Mouse (Mus musculus) heart, adult 2 months (tissue): ENCODE measurements around the gene Mta2. TPM values are rescaled to one million over a fixed set of nuclear protein-coding genes. Genes with fewer than 3 reads are reported as not detected.

Experiments used
- DNase-seq, 2 experiments: peaks; one replicate each; pipeline ENCODE4 v3.0.0; 2021
- H3K27ac ChIP-seq: fragments of 200-600 bp; 2 replicates; pipeline ENCODE4 v1.8.1; 2022
- H3K27me3 ChIP-seq: fragments of 200-500 bp; 2 replicates; pipeline ENCODE4 v1.6.1; 2012; ENCODE audit warnings: mild to moderate bottlenecking, low read length, inconsistent platforms, mixed read lengths; ENCODE audit not compliant: control insufficient read depth, insufficient read depth
- H3K36me3 ChIP-seq: fragments of 200-500 bp; 2 replicates; pipeline ENCODE4 v1.6.1; 2012; ENCODE audit warnings: low read length, inconsistent platforms; ENCODE audit not compliant: control insufficient read depth, insufficient read depth
- H3K4me1 ChIP-seq: fragments of 200-500 bp; 2 replicates; pipeline ENCODE4 v1.6.1; 2011; ENCODE audit warnings: low read length; ENCODE audit not compliant: control insufficient read depth, insufficient read depth
- H3K4me3 ChIP-seq: fragments of 200-600 bp; 2 replicates; pipeline ENCODE4 v1.8.1; 2022
- H3K79me2 ChIP-seq: fragments of 200-500 bp; replicated peaks from 2 replicates; pipeline ENCODE4 v1.6.1; 2012; ENCODE audit warnings: mild to moderate bottlenecking, inconsistent platforms, low read length, moderate library complexity, mixed read lengths; ENCODE audit not compliant: control insufficient read depth, insufficient read depth
- H3K9ac ChIP-seq: fragments of 200-500 bp; 2 replicates; pipeline ENCODE4 v1.6.1; 2012; ENCODE audit warnings: low read depth, mild to moderate bottlenecking, control low read depth, inconsistent platforms, low read length, mixed read lengths
- CTCF ChIP-seq: fragments of 200-600 bp; IDR thresholded peaks from 2 replicates; pipeline ENCODE4 v1.8.1; 2022; ENCODE audit warnings: antibody characterized with exemption, mild to moderate bottlenecking, moderate library complexity
- EP300 ChIP-seq: fragments of 200-500 bp; IDR thresholded peaks from 2 replicates; pipeline ENCODE4 v1.6.1; 2011; ENCODE audit warnings: low read depth, low read length, control low read depth; ENCODE audit not compliant: insufficient read depth
- POLR2A ChIP-seq: fragments of 200-500 bp; IDR thresholded peaks from 2 replicates; pipeline ENCODE4 v1.6.1; 2011; ENCODE audit warnings: mild to moderate bottlenecking, low read depth, low read length, control low read depth; ENCODE audit not compliant: insufficient read depth
- WGBS: fragments of 180-500 bp; shearing (Covaris S2); methylation state at CpG from one replicate; pipeline ENCODE4 v1.1.7; 2018; 5-methylcytosine and 5-hydroxymethylcytosine counted together
- intact Hi-C: fragments of 180-260 bp; cut with DNase I; formaldehyde crosslinking; loops from one replicate; pipeline ENCODE4 v1.15.1; 2025
- polyA plus RNA-seq: library from polyadenylated mRNA; depleted of rRNA; stranded (reverse); fragments of >200 nt; gene quantifications from 2 replicates; pipeline ENCODE4 v1.2.3, GENCODE M21; 2012
- total RNA-seq, 2 experiments: library from RNA; stranded (reverse); gene quantifications; 2 replicates each; pipeline ENCODE4 v1.2.3; 2021

Gene Mta2
- total and polyA plus RNA-seq, 3 experiments: 13.1 to 32.1 (median 29.0) TPM

- peak overlapping the region; percentile 100 for H3K27ac ChIP-seq
- TF ChIP-seq CTCF: peak; percentile 46
- peak; percentile 66 for TF ChIP-seq POLR2A
- no peak for TF ChIP-seq EP300
- H3K27me3 ChIP-seq: no peaks in the 10 kb centered on the region
- no peaks in the 10 kb centered on the region; the same call in 1 of the 2 replicates for H3K79me2 ChIP-seq
- peak; percentile 94 for DNase-seq
- H3K36me3 ChIP-seq: peaks cover 5% of the 10 kb centered on the region; the same call in 1 of the 2 replicates
- WGBS: under 1% methylated on average over 53 of the region's 53 CpGs
- intact Hi-C loops: no loop called here
- H3K4me3 ChIP-seq: peak overlapping the region; percentile 91
- peaks cover 27% of the 10 kb centered on the region for H3K4me1 ChIP-seq
- peak overlapping the region; percentile 96 for H3K9ac ChIP-seq
These were observed 48.1 kb downstream of the Mta2 start for GRCm38 (mm10) chr19:8989567-8990431.

GRCm38 (mm10) chr19:8990432-8991102 is 48.9 kb downstream of the Mta2 start:
- intact Hi-C loops: no loop called here
- peaks cover 10% of the 10 kb centered on the region; the same call in 1 of the 2 replicates for H3K36me3 ChIP-seq
- WGBS: 3% methylated on average over 15 of the region's 15 CpGs
- H3K27me3 ChIP-seq: no peaks in the 10 kb centered on the region
- H3K27ac ChIP-seq: peak overlapping the region; percentile 100
- peaks cover 34% of the 10 kb centered on the region for H3K4me1 ChIP-seq
- TF ChIP-seq POLR2A (peak; percentile 69), EP300 (no peak; the same call in 1 of the 2 replicates)
- no peak for DNase-seq
- peak overlapping the region; percentile 91 for H3K4me3 ChIP-seq
- H3K79me2 ChIP-seq: peaks cover 2% of the 10 kb centered on the region
- peak overlapping the region; percentile 76 for H3K9ac ChIP-seq

- peaks cover 4% of the 10 kb centered on the region for H3K79me2 ChIP-seq
- peak overlapping the region; percentile 100 for H3K27ac ChIP-seq
- H3K9ac ChIP-seq: peak overlapping the region; percentile 76
- H3K36me3 ChIP-seq: peaks cover 16% of the 10 kb centered on the region
- DNase-seq: peak; percentile 49 to 60
- no peaks in the 10 kb centered on the region for H3K27me3 ChIP-seq
- TF ChIP-seq EP300 (peak; percentile 63; the same call in 1 of the 2 replicates), CTCF (no peak), POLR2A (peak; percentile 56)
- intact Hi-C loops: no loop called here
- 8% methylated on average over 4 of the region's 4 CpGs for WGBS
- peaks cover 37% of the 10 kb centered on the region for H3K4me1 ChIP-seq
- peak overlapping the region; percentile 91 for H3K4me3 ChIP-seq
These were observed 49.7 kb downstream of the Mta2 start for GRCm38 (mm10) chr19:8991245-8991870.

GRCm38 (mm10) chr19:8991871-8992735 is 50.4 kb downstream of the Mta2 start:
- intact Hi-C loops: loop anchor here (1.0 to 2.0 kb wide), 2 partner anchors 82 to 91 kb away; no protein-coding TSS in a partner anchor
- H3K27ac ChIP-seq: peak overlapping the region; percentile 100
- H3K27me3 ChIP-seq: no peaks in the 10 kb centered on the region
- 14% methylated on average over 13 of the region's 13 CpGs for WGBS
- H3K36me3 ChIP-seq: peaks cover 23% of the 10 kb centered on the region
- peak overlapping the region; percentile 91 for H3K4me3 ChIP-seq
- H3K4me1 ChIP-seq: peaks cover 43% of the 10 kb centered on the region
- H3K9ac ChIP-seq: peak overlapping the region; percentile 76
- TF ChIP-seq CTCF (no peak), POLR2A (0 out of 2 replicates have a peak, but pooled peaks have one; percentile 23), EP300 (no peak)
- H3K79me2 ChIP-seq: peaks cover 4% of the 10 kb centered on the region
- DNase-seq: peak; percentile 57 to 66
